Mouse (Mus musculus): ENCODE data around the gene Mplkip. TPM values are rescaled to one million over a fixed set of nuclear protein-coding genes. Genes with fewer than 3 reads are reported as not detected.

Gene Mplkip
- polyA plus RNA-seq, 1 experiment from 2014 or later: 39.5 TPM

GRCm38 (mm10) chr13:17700090-17700715, 5.2 kb downstream of the Mplkip start:
- ATAC-seq (ENCODE audit: low FRiP score, low TSS enrichment): no peak
- WGBS: 83% methylated on average over 3 of the region's 3 CpGs

GRCm38 (mm10) chr13:17701322-17701721, 6.3 kb downstream of the Mplkip start:
- Histone ChIP-seq H3K4me2 (replicated peaks; ENCODE audit: low read depth, low read length) (no peak overlapping the region), H3K4me3 (ENCODE audit: low read length) (no peak overlapping the region), H3K4me1 (ENCODE audit: insufficient read depth, low read length) (0 out of 2 replicates have a peak, but pooled peaks cover 3% of the 10 kb centered on the region), H3K9ac (replicated peaks; ENCODE audit: low read length) (no peak overlapping the region), H3K27me3 (ENCODE audit: insufficient read depth, low read length) (no peaks in the 10 kb centered on the region), H3K9me3 (ENCODE audit: low read length) (no peaks in the 10 kb centered on the region), H3K27ac (ENCODE audit: low read length) (no peak overlapping the region), H3K36me3 (ENCODE audit: insufficient read depth, low read length) (no peaks in the 10 kb centered on the region)
- no peak for ATAC-seq (ENCODE audit: low FRiP score, low TSS enrichment)

More at GRCm38 (mm10) chr13:17700090-17700715, 5.2 kb downstream of the Mplkip start:
- Histone ChIP-seq H3K4me1 (ENCODE audit: insufficient read depth, low read length) (0 out of 2 replicates have a peak, but pooled peaks cover 6% of the 10 kb centered on the region), H3K9ac (replicated peaks; ENCODE audit: low read length) (no peak overlapping the region), H3K9me3 (ENCODE audit: low read length) (no peaks in the 10 kb centered on the region), H3K27me3 (ENCODE audit: insufficient read depth, low read length) (no peaks in the 10 kb centered on the region), H3K4me2 (replicated peaks; ENCODE audit: low read depth, low read length) (no peak overlapping the region), H3K36me3 (ENCODE audit: insufficient read depth, low read length) (no peaks in the 10 kb centered on the region), H3K27ac (ENCODE audit: low read length) (no peak overlapping the region), H3K4me3 (ENCODE audit: low read length) (no peak overlapping the region)

GRCm38 (mm10) chr13:17702311-17702710, 7.3 kb downstream of the Mplkip start:
- Histone ChIP-seq H3K27ac (ENCODE audit: low read length) (no peak overlapping the region), H3K4me1 (ENCODE audit: insufficient read depth, low read length) (no peaks in the 10 kb centered on the region), H3K36me3 (ENCODE audit: insufficient read depth, low read length) (no peaks in the 10 kb centered on the region), H3K9me3 (ENCODE audit: low read length) (no peaks in the 10 kb centered on the region), H3K4me3 (ENCODE audit: low read length) (no peak overlapping the region), H3K4me2 (replicated peaks; ENCODE audit: low read depth, low read length) (no peak overlapping the region), H3K27me3 (ENCODE audit: insufficient read depth, low read length) (no peaks in the 10 kb centered on the region), H3K9ac (replicated peaks; ENCODE audit: low read length) (no peak overlapping the region)
- no peak for ATAC-seq (ENCODE audit: low FRiP score, low TSS enrichment)

GRCm38 (mm10) chr13:17705188-17705826, 10.3 kb downstream of the Mplkip start:
- H3K4me3 ChIP-seq (ENCODE audit: low read length): no peak overlapping the region
- H3K27me3 ChIP-seq (ENCODE audit: insufficient read depth, low read length): no peaks in the 10 kb centered on the region
- H3K36me3 ChIP-seq (ENCODE audit: insufficient read depth, low read length): no peaks in the 10 kb centered on the region
- no peak overlapping the region for H3K9ac ChIP-seq (replicated peaks; ENCODE audit: low read length)
- no peak overlapping the region for H3K27ac ChIP-seq (ENCODE audit: low read length)
- 86% methylated on average over 6 of the region's 6 CpGs for WGBS
- no peaks in the 10 kb centered on the region for H3K9me3 ChIP-seq (ENCODE audit: low read length)
- H3K4me1 ChIP-seq (ENCODE audit: insufficient read depth, low read length): no peaks in the 10 kb centered on the region
- no peak overlapping the region for H3K4me2 ChIP-seq (replicated peaks; ENCODE audit: low read depth, low read length)
- ATAC-seq (ENCODE audit: low FRiP score, low TSS enrichment): no peak

GRCm38 (mm10) chr13:17708784-17709311, 13.9 kb downstream of the Mplkip start:
- H3K36me3 ChIP-seq (ENCODE audit: insufficient read depth, low read length): no peaks in the 10 kb centered on the region
- H3K4me3 ChIP-seq (ENCODE audit: low read length): no peak overlapping the region
- H3K9ac ChIP-seq (replicated peaks; ENCODE audit: low read length): no peak overlapping the region
- WGBS: 89% methylated on average over 5 of the region's 5 CpGs
- no peak overlapping the region for H3K4me2 ChIP-seq (replicated peaks; ENCODE audit: low read depth, low read length)
- ATAC-seq (ENCODE audit: low FRiP score, low TSS enrichment): no peak
- no peak overlapping the region for H3K27ac ChIP-seq (ENCODE audit: low read length)
- no peaks in the 10 kb centered on the region for H3K27me3 ChIP-seq (ENCODE audit: insufficient read depth, low read length)
- no peaks in the 10 kb centered on the region for H3K9me3 ChIP-seq (ENCODE audit: low read length)
- no peaks in the 10 kb centered on the region for H3K4me1 ChIP-seq (ENCODE audit: insufficient read depth, low read length)

GRCm38 (mm10) chr13:17717357-17717756, 22.4 kb downstream of the Mplkip start:
- ATAC-seq (ENCODE audit: low FRiP score, low TSS enrichment): no peak
- Histone ChIP-seq H3K27ac (ENCODE audit: low read length) (no peak overlapping the region), H3K9ac (replicated peaks; ENCODE audit: low read length) (no peak overlapping the region), H3K27me3 (ENCODE audit: insufficient read depth, low read length) (no peaks in the 10 kb centered on the region), H3K4me2 (replicated peaks; ENCODE audit: low read depth, low read length) (no peak overlapping the region), H3K36me3 (ENCODE audit: insufficient read depth, low read length) (peaks cover 19% of the 10 kb centered on the region), H3K4me3 (ENCODE audit: low read length) (no peak overlapping the region), H3K4me1 (ENCODE audit: insufficient read depth, low read length) (no peaks in the 10 kb centered on the region), H3K9me3 (ENCODE audit: low read length) (no peaks in the 10 kb centered on the region)
- 88% methylated on average over 1 of the region's 1 CpGs for WGBS

GRCm38 (mm10) chr13:17727922-17728321, 32.9 kb downstream of the Mplkip start:
- no peaks in the 10 kb centered on the region for H3K9me3 ChIP-seq (ENCODE audit: low read length)
- peaks cover 9% of the 10 kb centered on the region; the same call in 1 of the 2 replicates for H3K36me3 ChIP-seq (ENCODE audit: insufficient read depth, low read length)
- H3K4me3 ChIP-seq (ENCODE audit: low read length): no peak overlapping the region
- no peak overlapping the region for H3K27ac ChIP-seq (ENCODE audit: low read length)
- ATAC-seq (ENCODE audit: low FRiP score, low TSS enrichment): no peak
- no peaks in the 10 kb centered on the region for H3K27me3 ChIP-seq (ENCODE audit: insufficient read depth, low read length)
- WGBS: 90% methylated on average over 4 of the region's 4 CpGs
- H3K4me1 ChIP-seq (ENCODE audit: insufficient read depth, low read length): no peaks in the 10 kb centered on the region
- H3K9ac ChIP-seq (replicated peaks; ENCODE audit: low read length): no peak overlapping the region
- H3K4me2 ChIP-seq (replicated peaks; ENCODE audit: low read depth, low read length): no peak overlapping the region

- 91% methylated on average over 3 of the region's 3 CpGs for WGBS
- Histone ChIP-seq H3K4me2 (replicated peaks; ENCODE audit: low read depth, low read length) (no peak overlapping the region), H3K4me3 (ENCODE audit: low read length) (no peak overlapping the region), H3K9me3 (ENCODE audit: low read length) (no peaks in the 10 kb centered on the region), H3K27me3 (ENCODE audit: insufficient read depth, low read length) (no peaks in the 10 kb centered on the region), H3K36me3 (ENCODE audit: insufficient read depth, low read length) (peaks cover 9% of the 10 kb centered on the region; the same call in 1 of the 2 replicates), H3K9ac (replicated peaks; ENCODE audit: low read length) (no peak overlapping the region), H3K4me1 (ENCODE audit: insufficient read depth, low read length) (no peaks in the 10 kb centered on the region), H3K27ac (ENCODE audit: low read length) (no peak overlapping the region)
- ATAC-seq (ENCODE audit: low FRiP score, low TSS enrichment): no peak
Observed at GRCm38 (mm10) chr13:17728798-17729197, 33.8 kb downstream of the Mplkip start.

Measured in kidney, embryonic 16.5 days (tissue).